Mouse (Mus musculus): ENCODE data around the gene Ptov1. TPM values are rescaled to one million over a fixed set of nuclear protein-coding genes. Genes with fewer than 3 reads are reported as not detected.

The Ptov1 gene
- polyA plus RNA-seq (2015; fragmentation: Nextera tagmentation; extraction: Ambion mirVana) = 502 and 514 TPM in 2 replicates

- Histone ChIP-seq H3K27me3 (no peaks in the 10 kb centered on the region), H3K4me2 (replicated peaks) (peak within 1 kb of the TSS; percentile 99), H3K36me3 (peaks cover 30% of the 10 kb centered on the region), H3K9me3 (no peaks in the 10 kb centered on the region), H3K27ac (peak within 1 kb of the TSS; percentile 100), H3K9ac (peak within 1 kb of the TSS; percentile 99), H3K4me3 (peak within 1 kb of the TSS; percentile 87), H3K4me1 (peaks cover 44% of the 10 kb centered on the region)
- WGBS = 3% methylated on average over 29 of the region's 29 CpGs
- ATAC-seq (ENCODE audit: low FRiP score, low read depth) = peak; percentile 93
Measured at GRCm38 (mm10) chr7:44869697-44870528, at the start of gene Ptov1. Gene Ptov1 (minus strand): TSS chr7:44869788.

GRCm38 (mm10) chr7:44919127-44919526, 49.5 kb upstream of the Ptov1 start:
- Histone ChIP-seq H3K4me1 (no peaks in the 10 kb centered on the region), H3K9ac (no peak overlapping the region), H3K9me3 (no peaks in the 10 kb centered on the region), H3K36me3 (peaks cover 65% of the 10 kb centered on the region), H3K4me2 (replicated peaks) (no peak overlapping the region), H3K27me3 (no peaks in the 10 kb centered on the region), H3K4me3 (no peak overlapping the region), H3K27ac (no peak overlapping the region)
- no peak for ATAC-seq (ENCODE audit: low FRiP score, low read depth)
- 89% methylated on average over 5 of the region's 5 CpGs for WGBS

GRCm38 (mm10) chr7:44918219-44918618, 48.6 kb upstream of the Ptov1 start:
- no peak overlapping the region for H3K27ac ChIP-seq

GRCm38 (mm10) chr7:44916881-44917280, 47.3 kb upstream of the Ptov1 start:
- H3K36me3 ChIP-seq = peaks cover 66% of the 10 kb centered on the region
- H3K9me3 ChIP-seq = no peaks in the 10 kb centered on the region
- 93% methylated on average over 4 of the region's 4 CpGs for WGBS
- H3K4me3 ChIP-seq = no peak overlapping the region
- H3K27ac ChIP-seq = no peak overlapping the region
- H3K9ac ChIP-seq = no peak overlapping the region
- no peaks in the 10 kb centered on the region for H3K4me1 ChIP-seq
- no peak overlapping the region for H3K4me2 ChIP-seq (replicated peaks)
- no peak for ATAC-seq (ENCODE audit: low FRiP score, low read depth)
- no peaks in the 10 kb centered on the region for H3K27me3 ChIP-seq

More at GRCm38 (mm10) chr7:44918219-44918618, 48.6 kb upstream of the Ptov1 start:
- Histone ChIP-seq H3K4me1 (no peaks in the 10 kb centered on the region), H3K27me3 (no peaks in the 10 kb centered on the region), H3K9ac (no peak overlapping the region), H3K4me2 (replicated peaks) (no peak overlapping the region), H3K4me3 (no peak overlapping the region), H3K36me3 (peaks cover 66% of the 10 kb centered on the region), H3K9me3 (no peaks in the 10 kb centered on the region)
- WGBS = 86% methylated on average over 3 of the region's 3 CpGs
- no peak for ATAC-seq (ENCODE audit: low FRiP score, low read depth)

- H3K9ac ChIP-seq = no peak overlapping the region
- 91% methylated on average over 6 of the region's 6 CpGs for WGBS
- no peak overlapping the region for H3K4me3 ChIP-seq
- peaks cover 69% of the 10 kb centered on the region for H3K36me3 ChIP-seq
- H3K4me2 ChIP-seq (replicated peaks) = no peak overlapping the region
- H3K27me3 ChIP-seq = no peaks in the 10 kb centered on the region
- ATAC-seq (ENCODE audit: low FRiP score, low read depth) = no peak
- no peak overlapping the region for H3K27ac ChIP-seq
- H3K4me1 ChIP-seq = no peaks in the 10 kb centered on the region
- H3K9me3 ChIP-seq = no peaks in the 10 kb centered on the region
Measured at GRCm38 (mm10) chr7:44916191-44916590, 46.6 kb upstream of the Ptov1 start.

GRCm38 (mm10) chr7:44915314-44915713, 45.7 kb upstream of the Ptov1 start:
- WGBS = 90% methylated on average over 9 of the region's 9 CpGs
- no peak for ATAC-seq (ENCODE audit: low FRiP score, low read depth)
- no peak overlapping the region for H3K9ac ChIP-seq
- no peaks in the 10 kb centered on the region for H3K27me3 ChIP-seq
- H3K4me2 ChIP-seq (replicated peaks) = no peak overlapping the region
- peaks cover 76% of the 10 kb centered on the region for H3K36me3 ChIP-seq
- H3K27ac ChIP-seq = no peak overlapping the region
- H3K9me3 ChIP-seq = no peaks in the 10 kb centered on the region
- H3K4me1 ChIP-seq = no peaks in the 10 kb centered on the region
- H3K4me3 ChIP-seq = no peak overlapping the region

- Histone ChIP-seq H3K4me3 (no peak overlapping the region), H3K4me2 (replicated peaks) (no peak overlapping the region), H3K9ac (no peak overlapping the region), H3K9me3 (no peaks in the 10 kb centered on the region), H3K27ac (no peak overlapping the region), H3K27me3 (no peaks in the 10 kb centered on the region), H3K4me1 (no peaks in the 10 kb centered on the region), H3K36me3 (peaks cover 81% of the 10 kb centered on the region)
- no peak for ATAC-seq (ENCODE audit: low FRiP score, low read depth)
- WGBS = 96% methylated on average over 2 of the region's 2 CpGs
Measured at GRCm38 (mm10) chr7:44914396-44914795, 44.8 kb upstream of the Ptov1 start.

GRCm38 (mm10) chr7:44908706-44909476, 39.3 kb upstream of the Ptov1 start:
- no peaks in the 10 kb centered on the region for H3K27me3 ChIP-seq
- H3K9ac ChIP-seq = no peak overlapping the region
- no peak overlapping the region for H3K4me3 ChIP-seq
- peaks cover 100% of the 10 kb centered on the region for H3K36me3 ChIP-seq
- no peak overlapping the region for H3K27ac ChIP-seq
- ATAC-seq (ENCODE audit: low FRiP score, low read depth) = no peak
- 91% methylated on average over 15 of the region's 15 CpGs for WGBS
- no peaks in the 10 kb centered on the region for H3K9me3 ChIP-seq
- no peaks in the 10 kb centered on the region for H3K4me1 ChIP-seq
- H3K4me2 ChIP-seq (replicated peaks) = no peak overlapping the region

- 91% methylated on average over 20 of the region's 20 CpGs for WGBS
- Histone ChIP-seq H3K4me2 (replicated peaks) (no peak overlapping the region), H3K9me3 (no peaks in the 10 kb centered on the region), H3K9ac (no peak overlapping the region), H3K4me3 (no peak overlapping the region), H3K4me1 (peaks cover 12% of the 10 kb centered on the region), H3K27ac (no peak overlapping the region), H3K27me3 (no peaks in the 10 kb centered on the region), H3K36me3 (peaks cover 92% of the 10 kb centered on the region)
- ATAC-seq (ENCODE audit: low FRiP score, low read depth) = no peak
Measured at GRCm38 (mm10) chr7:44905430-44905829, 35.8 kb upstream of the Ptov1 start.

- Histone ChIP-seq H3K27ac (peak overlapping the region; percentile 16), H3K4me1 (peaks cover 29% of the 10 kb centered on the region), H3K9ac (peak overlapping the region; percentile 46; the same call in 1 of the 2 replicates), H3K27me3 (no peaks in the 10 kb centered on the region), H3K9me3 (no peaks in the 10 kb centered on the region), H3K36me3 (peaks cover 73% of the 10 kb centered on the region), H3K4me3 (peak overlapping the region; percentile 28), H3K4me2 (replicated peaks) (peak overlapping the region; percentile 58)
- WGBS = 16% methylated on average over 21 of the region's 21 CpGs
- peak; percentile 41 for ATAC-seq (ENCODE audit: low FRiP score, low read depth)
Measured at GRCm38 (mm10) chr7:44901230-44901722, 31.7 kb upstream of the Ptov1 start.

- Histone ChIP-seq H3K4me1 (peaks cover 29% of the 10 kb centered on the region), H3K4me2 (replicated peaks) (no peak overlapping the region), H3K9me3 (no peaks in the 10 kb centered on the region), H3K4me3 (no peak overlapping the region), H3K27me3 (no peaks in the 10 kb centered on the region), H3K36me3 (peaks cover 66% of the 10 kb centered on the region), H3K9ac (no peak overlapping the region), H3K27ac (no peak overlapping the region)
- WGBS = 88% methylated on average over 11 of the region's 11 CpGs
- ATAC-seq (ENCODE audit: low FRiP score, low read depth) = no peak
Measured at GRCm38 (mm10) chr7:44900632-44901031, 31.0 kb upstream of the Ptov1 start.

GRCm38 (mm10) chr7:44898607-44899006, 29.0 kb upstream of the Ptov1 start:
- Histone ChIP-seq H3K27me3 (no peaks in the 10 kb centered on the region), H3K9ac (no peak overlapping the region), H3K36me3 (peaks cover 46% of the 10 kb centered on the region), H3K4me1 (peaks cover 38% of the 10 kb centered on the region), H3K4me2 (replicated peaks) (no peak overlapping the region), H3K4me3 (no peak overlapping the region), H3K9me3 (no peaks in the 10 kb centered on the region), H3K27ac (no peak overlapping the region)
- WGBS = 36% methylated on average over 19 of the region's 19 CpGs
- no peak for ATAC-seq (ENCODE audit: low FRiP score, low read depth)
